Mouse (Mus musculus) G1E (cell line): ENCODE measurements at regions not wholly inside any gene's neighbourhood (a gene's known extent, or its start where the extent isn't known, plus 50 kb on each side); places are given as distances from the start of the nearest gene placed in this dataset.

ENCODE experiments used
- ATAC-seq: 2 replicates; pipeline ENCODE4 v1.8.0; 2016; ENCODE audit warnings: mild to moderate bottlenecking; ENCODE audit not compliant: insufficient number of reproducible peaks, poor library complexity, low FRiP score, severe bottlenecking; ENCODE audit errors: extremely low read depth
- DNase-seq: peaks from one replicate; pipeline ENCODE4 v3.0.0; 2012; ENCODE audit warnings: low spot score
- H3K27me3 ChIP-seq: 2 replicates; pipeline ENCODE4 v1.6.1; 2012; ENCODE audit warnings: mild to moderate bottlenecking, low read length, inconsistent platforms; ENCODE audit not compliant: insufficient read depth
- H3K36me3 ChIP-seq: replicated peaks from 2 replicates; pipeline ENCODE3; 2012; ENCODE audit warnings: mild to moderate bottlenecking, inconsistent platforms
- H3K4me1 ChIP-seq: 2 replicates; pipeline ENCODE4 v1.6.1; 2012; ENCODE audit warnings: low read depth, low read length, inconsistent platforms, mixed read lengths; ENCODE audit not compliant: insufficient read depth
- H3K4me3 ChIP-seq: 2 replicates; pipeline ENCODE4 v1.5.1; 2012; ENCODE audit warnings: low read depth, mild to moderate bottlenecking, inconsistent platforms, low read length, moderate library complexity, mixed read lengths
- H3K9me3 ChIP-seq: replicated peaks from 2 replicates; pipeline ENCODE4 v1.6.1; 2012; ENCODE audit warnings: inconsistent platforms
- CTCF ChIP-seq: IDR thresholded peaks from 2 replicates; pipeline ENCODE4 v1.5.1; 2012; ENCODE audit warnings: low read depth, low read length, inconsistent platforms, mixed read lengths
- GATA1 ChIP-seq: IDR thresholded peaks from 2 replicates; pipeline ENCODE4 v1.6.1; 2012; ENCODE audit warnings: borderline replicate concordance, low read length, inconsistent platforms, mixed read lengths
- GATA2 ChIP-seq: IDR thresholded peaks from 2 replicates; pipeline ENCODE4 v1.6.1; 2012; ENCODE audit warnings: low read depth, low read length, inconsistent platforms, borderline replicate concordance
- POLR2AphosphoS5 ChIP-seq: IDR thresholded peaks from 2 replicates; pipeline ENCODE4 v1.6.1; 2012; ENCODE audit warnings: low read depth, low read length, inconsistent platforms; ENCODE audit not compliant: insufficient replicate concordance
- TAL1 ChIP-seq: conservative IDR thresholded peaks from 2 replicates; pipeline ENCODE4 v1.6.1; 2012; ENCODE audit warnings: low read depth, low read length, inconsistent platforms, mixed read lengths

DNA sequence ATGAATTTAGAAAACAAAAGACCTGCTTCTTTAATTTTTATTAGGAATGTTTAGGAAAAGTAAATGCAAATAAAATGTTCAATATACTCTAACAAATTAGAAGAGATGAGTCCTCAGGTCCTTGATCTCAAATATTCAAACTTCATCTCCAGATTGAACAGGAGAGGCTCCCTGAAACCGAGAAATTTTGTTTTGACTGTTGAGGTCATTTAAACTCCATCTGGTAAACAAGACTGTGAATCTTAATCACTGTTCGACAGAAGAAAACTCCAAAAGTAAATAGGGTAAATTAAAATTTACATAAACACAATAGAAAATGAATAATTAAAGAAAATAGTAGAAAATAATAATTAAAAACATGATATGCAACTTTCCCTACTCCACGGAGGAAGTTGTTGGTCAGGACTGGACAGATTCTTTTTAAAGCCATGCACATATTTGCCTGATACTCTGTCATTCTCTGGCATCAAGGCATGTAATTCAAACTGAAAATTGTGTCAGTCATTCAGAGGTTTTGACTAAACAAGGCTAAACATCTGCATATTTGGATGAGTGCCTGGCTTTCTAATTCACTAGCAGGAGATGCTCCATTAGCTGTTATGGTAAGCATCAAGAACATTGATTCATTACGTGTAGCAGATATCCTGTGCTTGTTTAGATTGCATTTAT lies 470.8 kb downstream of the Cenpc1 start:
- Histone ChIP-seq H3K9me3 (0 out of 2 replicates have a peak, but pooled peaks cover 2% of the 10 kb centered on the region), H3K4me1 (no peaks in the 10 kb centered on the region), H3K4me3 (no peak overlapping the region), H3K36me3 (no peaks in the 10 kb centered on the region), H3K27me3 (no peaks in the 10 kb centered on the region)
- ATAC-seq (no peak), DNase-seq (no peak)
- TF ChIP-seq GATA2 (no peak), CTCF (no peak), TAL1 (no peak), GATA1 (no peak), POLR2AphosphoS5 (no peak)

DNA sequence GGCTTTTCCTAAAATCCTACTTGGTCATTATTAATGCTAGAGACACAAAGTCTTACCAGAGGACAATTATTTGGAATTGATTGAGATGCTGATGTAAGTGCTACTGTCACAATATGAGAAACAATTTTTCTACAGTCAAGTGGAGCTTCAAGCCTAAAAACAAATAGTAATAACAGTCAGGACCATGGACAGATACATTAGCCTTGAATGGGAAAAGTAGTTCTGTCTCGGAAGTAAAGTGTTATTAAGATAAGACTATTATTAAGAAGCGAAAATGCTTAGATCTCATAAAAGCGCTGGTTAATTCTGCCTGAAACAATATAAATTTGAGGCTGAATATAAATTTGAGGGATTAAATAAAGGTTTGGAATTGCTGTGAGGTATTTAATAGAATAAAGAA lies 473.1 kb downstream of the Cenpc1 start:
- no peak for TF ChIP-seq CTCF
- TF ChIP-seq GATA1 = no peak
- TF ChIP-seq POLR2AphosphoS5 = no peak
- no peak for TF ChIP-seq TAL1
- TF ChIP-seq GATA2 = no peak
- no peaks in the 10 kb centered on the region for H3K4me1 ChIP-seq
- no peak overlapping the region for H3K4me3 ChIP-seq
- no peaks in the 10 kb centered on the region for H3K36me3 ChIP-seq
- DNase-seq = no peak
- peaks cover 4% of the 10 kb centered on the region; the same call in 1 of the 2 replicates for H3K9me3 ChIP-seq
- no peaks in the 10 kb centered on the region for H3K27me3 ChIP-seq
- ATAC-seq = no peak

DNA sequence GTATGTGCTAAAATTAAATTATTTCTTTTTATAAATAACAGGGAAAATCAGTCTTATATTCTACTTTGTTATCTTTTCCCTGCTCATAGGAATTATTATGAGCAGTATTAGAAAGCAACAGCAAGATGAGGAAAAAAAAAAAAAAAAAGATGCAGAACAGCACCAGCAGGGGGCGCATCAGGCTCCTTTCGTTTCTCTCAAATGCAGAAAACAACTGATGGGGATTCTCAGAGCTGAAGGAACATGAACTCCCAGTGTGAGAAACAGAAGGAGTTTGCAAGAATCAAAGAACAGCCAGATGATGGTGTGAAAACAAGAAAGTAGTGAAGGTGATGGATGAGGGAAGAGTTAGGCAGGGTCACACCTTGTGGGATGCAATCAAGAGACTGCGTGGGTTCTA lies 478.7 kb downstream of the Cenpc1 start:
- Histone ChIP-seq H3K4me1 (no peaks in the 10 kb centered on the region), H3K4me3 (no peak overlapping the region), H3K27me3 (no peaks in the 10 kb centered on the region), H3K9me3 (peaks cover 5% of the 10 kb centered on the region), H3K36me3 (no peaks in the 10 kb centered on the region)
- ATAC-seq (no peak), DNase-seq (no peak)
- TF ChIP-seq GATA2 (no peak), TAL1 (no peak), POLR2AphosphoS5 (no peak)

DNA sequence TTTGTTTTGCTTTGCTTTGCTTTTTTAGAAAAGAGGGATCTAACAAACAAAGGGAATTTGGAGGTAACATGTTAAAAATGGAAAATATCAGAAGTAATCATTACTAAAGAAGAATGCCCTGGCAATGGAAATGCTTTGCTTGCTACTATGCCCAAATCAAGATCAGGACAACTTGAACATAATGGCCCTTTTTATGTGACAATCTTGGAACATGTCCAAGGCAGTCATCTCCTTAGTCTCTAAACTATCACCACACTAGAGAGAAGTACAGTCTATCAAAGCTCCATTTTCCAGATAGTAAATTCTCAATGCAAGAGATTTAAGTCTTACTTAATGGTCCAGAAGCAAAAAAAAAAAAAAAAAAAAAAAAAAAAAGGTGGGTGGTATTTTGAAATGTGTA lies 492.9 kb downstream of the Cenpc1 start:
- no peak overlapping the region for H3K4me3 ChIP-seq
- H3K9me3 ChIP-seq = no peaks in the 10 kb centered on the region
- no peak for DNase-seq
- no peaks in the 10 kb centered on the region for H3K4me1 ChIP-seq
- H3K27me3 ChIP-seq = no peaks in the 10 kb centered on the region
- no peak for ATAC-seq
- no peaks in the 10 kb centered on the region for H3K36me3 ChIP-seq
- no peak for TF ChIP-seq GATA1
- no peak for TF ChIP-seq POLR2AphosphoS5

DNA sequence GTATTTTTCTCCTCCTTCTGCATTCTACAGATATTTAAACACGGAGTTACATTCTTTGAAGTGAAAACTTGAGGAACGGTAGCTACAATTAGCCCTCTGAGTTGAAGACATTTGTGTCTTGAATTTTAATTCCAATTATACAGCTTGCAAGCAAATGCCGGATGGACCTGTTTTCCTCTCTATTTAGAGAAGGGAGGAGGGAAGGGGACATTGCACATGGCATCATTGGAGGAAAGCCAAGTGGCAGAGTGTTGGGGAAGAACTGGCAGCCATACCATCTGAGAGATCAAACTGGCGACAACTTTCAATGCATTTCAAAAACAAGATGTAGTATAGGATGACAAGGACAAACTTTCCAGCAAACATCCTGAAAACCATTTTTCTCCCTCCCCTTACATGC lies 493.4 kb downstream of the Cenpc1 start:
- no peaks in the 10 kb centered on the region for H3K36me3 ChIP-seq
- DNase-seq (no peak), ATAC-seq (no peak)
- TF ChIP-seq GATA1 = no peak
- no peak for TF ChIP-seq CTCF
- TF ChIP-seq TAL1 = no peak
- no peak for TF ChIP-seq POLR2AphosphoS5
- TF ChIP-seq GATA2 = no peak
- no peaks in the 10 kb centered on the region for H3K9me3 ChIP-seq
- no peaks in the 10 kb centered on the region for H3K27me3 ChIP-seq
- no peak overlapping the region for H3K4me3 ChIP-seq
- no peaks in the 10 kb centered on the region for H3K4me1 ChIP-seq

DNA sequence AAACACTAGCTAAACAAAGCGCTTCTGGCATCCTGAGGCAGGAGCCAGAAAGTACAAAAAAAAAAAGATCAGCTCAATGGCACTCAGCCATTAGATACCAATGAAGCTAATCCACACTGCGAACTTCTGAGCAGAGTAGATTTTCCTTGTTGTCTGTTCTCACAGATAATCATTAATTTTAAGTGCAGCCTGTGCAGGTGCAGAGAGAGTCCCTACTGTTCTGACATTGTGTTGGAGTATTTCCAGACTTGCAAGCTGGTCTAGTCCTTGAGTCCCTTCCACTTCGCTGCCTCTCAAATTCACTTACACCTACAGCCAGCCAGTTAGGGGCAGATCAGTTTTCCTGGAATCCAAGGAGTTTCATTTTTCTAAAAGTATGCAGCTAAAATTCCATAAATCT lies 494.0 kb downstream of the Cenpc1 start:
- no peaks in the 10 kb centered on the region for H3K27me3 ChIP-seq
- H3K36me3 ChIP-seq = no peaks in the 10 kb centered on the region
- H3K4me1 ChIP-seq = no peaks in the 10 kb centered on the region
- no peaks in the 10 kb centered on the region for H3K9me3 ChIP-seq
- DNase-seq = no peak
- no peak for ATAC-seq
- TF ChIP-seq CTCF (no peak), TAL1 (no peak), GATA1 (no peak), GATA2 (no peak), POLR2AphosphoS5 (no peak)
- H3K4me3 ChIP-seq = no peak overlapping the region

DNA sequence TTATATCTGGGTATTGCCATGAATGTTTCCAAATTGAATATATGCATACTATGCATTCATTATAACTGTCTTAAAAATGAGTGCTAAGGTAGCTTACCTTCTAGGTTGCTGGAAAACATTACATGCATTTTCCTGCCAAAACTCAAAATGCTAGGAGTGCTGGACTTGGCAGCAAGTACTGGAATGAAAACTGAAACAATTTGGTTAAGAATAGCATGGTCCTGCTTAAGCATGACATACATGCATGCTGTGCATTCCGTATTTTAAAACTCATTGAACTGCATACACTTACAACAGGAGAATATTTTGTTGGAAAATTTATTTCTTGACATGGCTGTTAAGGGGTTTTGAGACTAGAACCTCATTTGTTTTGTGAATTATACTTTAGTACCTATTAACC lies 529.1 kb downstream of the Cenpc1 start:
- no peaks in the 10 kb centered on the region for H3K27me3 ChIP-seq
- H3K9me3 ChIP-seq = peaks cover 3% of the 10 kb centered on the region
- no peak overlapping the region for H3K4me3 ChIP-seq
- no peaks in the 10 kb centered on the region for H3K36me3 ChIP-seq
- ATAC-seq (no peak), DNase-seq (no peak)
- no peak for TF ChIP-seq POLR2AphosphoS5
- no peak for TF ChIP-seq CTCF
- no peak for TF ChIP-seq GATA2
- no peak for TF ChIP-seq GATA1
- TF ChIP-seq TAL1 = no peak
- H3K4me1 ChIP-seq = no peaks in the 10 kb centered on the region
